Mouse (Mus musculus) megakaryocyte-erythroid progenitor cell, adult 5-6 weeks (primary cell): ENCODE measurements around the gene Fry. TPM values are rescaled to one million over a fixed set of nuclear protein-coding genes. Genes with fewer than 3 reads are reported as not detected.

Source experiments
- ATAC-seq: replicated peaks from 2 replicates; pipeline ENCODE4 v1.8.0; 2016; ENCODE audit warnings: mild to moderate bottlenecking, inconsistent platforms; ENCODE audit not compliant: severe bottlenecking, poor library complexity, low FRiP score, low TSS enrichment
- total RNA-seq, 2 experiments: library from RNA; stranded (forward) in 1 of 2; stranded (reverse) in 1 of 2; fragments of 200-1000, 215-1000 nt in 1 of 2; fragments of >200 nt in 1 of 2; fragmentation: Nextera tagmentation in 1 of 2; gene quantifications; 2 replicates each; pipeline ENCODE4 v1.2.3; 2014 to 2017

The Fry gene
- total RNA-seq, 2 experiments from 2014 or later: 8.3 to 12.9 TPM

- ATAC-seq: peak; percentile 84
Measured at GRCm38 (mm10) chr5:150412750-150413450, 294.5 kb downstream of the Fry start.

GRCm38 (mm10) chr5:150414823-150415222 lies 296.4 kb downstream of the Fry start:
- no peak for ATAC-seq

GRCm38 (mm10) chr5:150417223-150417622 lies 298.8 kb downstream of the Fry start:
- no peak for ATAC-seq

- no peak for ATAC-seq
Measured at GRCm38 (mm10) chr5:150418035-150418434, 299.6 kb downstream of the Fry start.

- ATAC-seq: no peak
Measured at GRCm38 (mm10) chr5:150425038-150425437, 306.6 kb downstream of the Fry start.

GRCm38 (mm10) chr5:150426595-150426994 lies 308.1 kb downstream of the Fry start:
- peak; percentile 70; the same call in 1 of the 2 replicates for ATAC-seq

- ATAC-seq: no peak
Measured at GRCm38 (mm10) chr5:150431286-150431685, 312.8 kb downstream of the Fry start.

GRCm38 (mm10) chr5:150432960-150433359 lies 314.5 kb downstream of the Fry start:
- ATAC-seq: no peak

GRCm38 (mm10) chr5:150436629-150437389 lies 318.4 kb downstream of the Fry start:
- ATAC-seq: no peak

GRCm38 (mm10) chr5:150441690-150442089 lies 323.2 kb downstream of the Fry start:
- ATAC-seq: peak; percentile 85

- no peak for ATAC-seq
Measured at GRCm38 (mm10) chr5:150451281-150452003, 333.0 kb downstream of the Fry start.

- no peak for ATAC-seq
Measured at GRCm38 (mm10) chr5:150452004-150452626, 333.7 kb downstream of the Fry start.

GRCm38 (mm10) chr5:150452671-150453070 lies 334.2 kb downstream of the Fry start:
- ATAC-seq: no peak

- ATAC-seq: no peak
Measured at GRCm38 (mm10) chr5:150453490-150453889, 335.0 kb downstream of the Fry start.

GRCm38 (mm10) chr5:150457165-150457903 lies 338.9 kb downstream of the Fry start:
- ATAC-seq: no peak

GRCm38 (mm10) chr5:150457904-150458739 lies 339.7 kb downstream of the Fry start:
- ATAC-seq: 0 out of 2 replicates have a peak, but pooled peaks have one; percentile 20

GRCm38 (mm10) chr5:150459801-150460200 lies 341.4 kb downstream of the Fry start:
- no peak for ATAC-seq

GRCm38 (mm10) chr5:150464721-150465120 lies 346.3 kb downstream of the Fry start:
- no peak for ATAC-seq
